Mouse (Mus musculus) heart, adult 2 months (tissue): ENCODE data around the gene Rpl23a. TPM values are rescaled to one million over a fixed set of nuclear protein-coding genes. Genes with fewer than 3 reads are reported as not detected.
"Not testable (repeated sequence)": the region's sequence is repeated elsewhere in the genome, so short reads cannot be mapped to it uniquely, and the experiment has no call there.

Experiments
- DNase-seq, 2 experiments: peaks; one replicate each; pipeline ENCODE4 v3.0.0; 2021
- H3K27ac ChIP-seq: fragments of 200-600 bp; 2 replicates; pipeline ENCODE4 v1.8.1; 2022
- H3K27me3 ChIP-seq: fragments of 200-500 bp; 2 replicates; pipeline ENCODE4 v1.6.1; 2012; ENCODE audit warnings: mild to moderate bottlenecking, low read length, inconsistent platforms, mixed read lengths; ENCODE audit not compliant: control insufficient read depth, insufficient read depth
- H3K36me3 ChIP-seq: fragments of 200-500 bp; 2 replicates; pipeline ENCODE4 v1.6.1; 2012; ENCODE audit warnings: low read length, inconsistent platforms; ENCODE audit not compliant: control insufficient read depth, insufficient read depth
- H3K4me1 ChIP-seq: fragments of 200-500 bp; 2 replicates; pipeline ENCODE4 v1.6.1; 2011; ENCODE audit warnings: low read length; ENCODE audit not compliant: control insufficient read depth, insufficient read depth
- H3K4me3 ChIP-seq: fragments of 200-600 bp; 2 replicates; pipeline ENCODE4 v1.8.1; 2022
- H3K79me2 ChIP-seq: fragments of 200-500 bp; replicated peaks from 2 replicates; pipeline ENCODE4 v1.6.1; 2012; ENCODE audit warnings: mild to moderate bottlenecking, inconsistent platforms, low read length, moderate library complexity, mixed read lengths; ENCODE audit not compliant: control insufficient read depth, insufficient read depth
- H3K9ac ChIP-seq: fragments of 200-500 bp; 2 replicates; pipeline ENCODE4 v1.6.1; 2012; ENCODE audit warnings: low read depth, mild to moderate bottlenecking, control low read depth, inconsistent platforms, low read length, mixed read lengths
- CTCF ChIP-seq: fragments of 200-600 bp; IDR thresholded peaks from 2 replicates; pipeline ENCODE4 v1.8.1; 2022; ENCODE audit warnings: antibody characterized with exemption, mild to moderate bottlenecking, moderate library complexity
- EP300 ChIP-seq: fragments of 200-500 bp; IDR thresholded peaks from 2 replicates; pipeline ENCODE4 v1.6.1; 2011; ENCODE audit warnings: low read depth, low read length, control low read depth; ENCODE audit not compliant: insufficient read depth
- POLR2A ChIP-seq: fragments of 200-500 bp; IDR thresholded peaks from 2 replicates; pipeline ENCODE4 v1.6.1; 2011; ENCODE audit warnings: mild to moderate bottlenecking, low read depth, low read length, control low read depth; ENCODE audit not compliant: insufficient read depth
- WGBS: fragments of 180-500 bp; shearing (Covaris S2); methylation state at CpG from one replicate; pipeline ENCODE4 v1.1.7; 2018; 5-methylcytosine and 5-hydroxymethylcytosine counted together
- intact Hi-C: fragments of 180-260 bp; cut with DNase I; formaldehyde crosslinking; loops from one replicate; pipeline ENCODE4 v1.15.1; 2025
- polyA plus RNA-seq: library from polyadenylated mRNA; depleted of rRNA; stranded (reverse); fragments of >200 nt; gene quantifications from 2 replicates; pipeline ENCODE4 v1.2.3, GENCODE M21; 2012
- total RNA-seq, 2 experiments: library from RNA; stranded (reverse); gene quantifications; 2 replicates each; pipeline ENCODE4 v1.2.3; 2021

Gene Rpl23a
- total and polyA plus RNA-seq, 3 experiments = 155 to 911 (median 801) TPM

- peak overlapping the region; percentile 78 for H3K9ac ChIP-seq
- peak; percentile 54 to 66 for DNase-seq
- H3K4me1 ChIP-seq = 0 out of 2 replicates have a peak, but pooled peaks cover 1% of the 10 kb centered on the region
- no peaks in the 10 kb centered on the region for H3K27me3 ChIP-seq
- H3K36me3 ChIP-seq = no peaks in the 10 kb centered on the region
- no peaks in the 10 kb centered on the region for H3K79me2 ChIP-seq
- WGBS = 4% methylated on average over 42 of the region's 42 CpGs
- intact Hi-C loops = no loop called here
- peak overlapping the region; percentile 73 for H3K4me3 ChIP-seq
- H3K27ac ChIP-seq = peak overlapping the region; percentile 64
- TF ChIP-seq CTCF = no peak
- TF ChIP-seq EP300 = no peak
- no peak for TF ChIP-seq POLR2A
These were observed 6.1 kb upstream of the Rpl23a start for GRCm38 (mm10) chr11:78189234-78190040.

DNA sequence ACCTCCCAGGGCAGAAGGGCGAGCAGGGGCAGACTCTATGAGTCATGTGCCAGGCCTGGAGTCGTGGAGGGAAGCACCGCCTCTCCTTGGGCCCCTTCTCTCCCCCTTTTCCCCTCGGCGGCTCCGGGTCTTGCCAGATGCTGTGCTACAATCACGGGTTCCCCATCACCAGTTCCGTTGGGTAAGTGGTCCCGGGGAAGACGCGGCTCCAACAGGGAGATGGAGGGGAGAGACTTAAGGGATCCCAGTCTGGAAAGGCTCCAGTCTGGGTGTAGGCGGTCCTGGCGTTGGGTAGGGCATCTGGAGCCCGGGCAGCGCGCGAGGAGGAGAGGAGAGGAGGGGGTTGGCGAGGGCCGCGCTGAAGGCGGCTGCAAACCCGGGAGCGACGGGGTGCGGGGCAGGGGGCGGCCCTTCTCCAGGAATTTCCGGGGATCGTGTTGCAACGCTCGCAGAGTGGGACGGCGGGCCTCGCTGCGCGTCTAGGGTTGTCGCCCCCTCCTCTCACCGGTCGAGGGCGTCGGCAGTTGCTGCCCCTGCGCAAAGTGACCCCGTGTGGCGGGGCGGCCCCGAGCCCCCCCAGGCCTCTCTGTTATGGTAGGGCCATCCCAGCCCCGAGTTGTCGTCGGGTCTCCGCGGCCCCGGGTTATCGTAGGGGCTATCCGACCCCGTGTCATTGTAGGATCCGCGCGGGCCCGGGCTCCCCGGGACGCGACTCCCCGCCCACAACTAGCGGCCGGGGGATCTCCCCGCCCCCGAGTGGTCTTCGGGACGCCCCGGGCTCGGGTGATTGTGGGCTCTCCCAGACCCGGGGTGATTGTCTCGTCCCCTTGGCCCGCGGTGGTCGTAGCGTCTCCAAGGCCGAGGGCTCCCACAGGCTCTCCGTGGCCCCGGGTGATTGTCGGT, 5.2 kb upstream of the Rpl23a start, which contains the start of gene Rab34:
Rab34 (plus strand) TSS at position 100 of the 903 bp plus-strand sequence.
- Histone ChIP-seq H3K36me3 (no peaks in the 10 kb centered on the region), H3K27ac (peak within 1 kb of the TSS; percentile 64), H3K4me3 (peak within 1 kb of the TSS; percentile 73), H3K27me3 (no peaks in the 10 kb centered on the region), H3K4me1 (0 out of 2 replicates have a peak, but pooled peaks cover 1% of the 10 kb centered on the region), H3K9ac (peak within 1 kb of the TSS; percentile 78), H3K79me2 (no peaks in the 10 kb centered on the region)
- TF ChIP-seq CTCF (no peak), POLR2A (0 out of 2 replicates have a peak, but pooled peaks have one; percentile 51), EP300 (no peak)
- intact Hi-C loops = no loop called here
- peak; percentile 71 to 76 for DNase-seq
- under 1% methylated on average over 73 of the region's 80 CpGs for WGBS

DNA sequence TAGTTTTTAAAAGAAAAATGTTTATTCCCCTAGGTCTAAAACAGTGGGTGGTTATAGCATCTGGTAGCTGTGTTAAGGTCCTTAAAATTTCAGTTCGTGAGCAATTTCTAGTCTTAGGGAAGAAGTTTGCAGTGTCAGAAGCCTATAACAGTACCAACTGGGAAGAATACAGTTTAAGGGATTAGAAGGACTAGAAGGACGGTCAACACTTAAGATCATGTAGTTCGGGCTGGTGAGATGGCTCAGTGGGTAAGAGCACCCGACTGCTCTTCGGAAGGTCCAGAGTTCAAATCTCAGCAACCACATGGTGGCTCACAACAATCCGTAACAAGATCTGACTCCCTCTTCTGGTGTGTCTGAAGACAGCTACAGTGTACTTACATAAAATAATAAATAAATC, 1.3 kb upstream of the Rpl23a start:
- WGBS = 92% methylated on average over 6 of the region's 6 CpGs
- intact Hi-C loops = not testable (repeated sequence)

DNA sequence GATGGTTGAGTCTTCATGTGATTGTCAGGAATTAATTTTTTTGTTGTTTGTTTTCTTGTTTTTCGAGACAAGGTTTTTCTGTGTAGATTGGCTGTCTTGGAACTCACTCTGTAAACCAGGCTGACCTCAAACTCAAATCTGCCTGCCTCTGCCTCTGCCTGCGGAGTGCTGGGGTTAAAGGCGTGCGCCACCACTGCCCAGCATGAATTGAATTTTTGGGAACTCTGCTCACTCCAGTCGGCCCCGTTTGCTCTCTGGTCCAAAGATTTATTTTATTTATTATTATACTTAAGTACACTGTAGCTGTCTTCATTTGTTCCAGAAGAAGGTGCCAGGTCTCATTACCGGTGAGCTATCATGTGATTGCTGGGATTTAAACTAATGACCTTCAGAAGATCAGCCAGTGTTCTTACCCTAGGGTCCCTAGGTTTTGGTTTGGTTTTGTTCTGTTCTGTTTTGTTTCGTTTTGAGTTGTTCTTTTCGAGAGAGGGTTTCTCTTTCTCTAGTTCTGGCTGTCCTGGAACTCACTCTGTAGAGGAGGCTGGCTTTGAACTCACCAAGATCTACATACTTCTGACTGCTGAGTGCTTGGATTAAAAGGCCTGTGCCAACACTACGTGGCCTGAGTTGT, 615 bp upstream of the Rpl23a start:
- H3K4me3 ChIP-seq = peak overlapping the region; percentile 96
- 51% methylated on average over 10 of the region's 10 CpGs for WGBS
- no peak overlapping the region; the same call in 1 of the 2 replicates for H3K27ac ChIP-seq
- no peak for DNase-seq
- intact Hi-C loops = no loop called here
- no peaks in the 10 kb centered on the region for H3K27me3 ChIP-seq
- H3K4me1 ChIP-seq = peaks cover 2% of the 10 kb centered on the region
- H3K79me2 ChIP-seq = no peaks in the 10 kb centered on the region
- no peak overlapping the region for H3K9ac ChIP-seq
- TF ChIP-seq CTCF (no peak), POLR2A (no peak), EP300 (no peak)
- H3K36me3 ChIP-seq = peaks cover 11% of the 10 kb centered on the region

More for the DNA sequence above, 1.3 kb upstream of the Rpl23a start:
- H3K4me3 ChIP-seq, H3K79me2 ChIP-seq, H3K27me3 ChIP-seq, H3K27ac ChIP-seq, DNase-seq, H3K4me1 ChIP-seq, H3K9ac ChIP-seq: not testable (repeated sequence)
- peaks cover 11% of the 10 kb centered on the region for H3K36me3 ChIP-seq

DNA sequence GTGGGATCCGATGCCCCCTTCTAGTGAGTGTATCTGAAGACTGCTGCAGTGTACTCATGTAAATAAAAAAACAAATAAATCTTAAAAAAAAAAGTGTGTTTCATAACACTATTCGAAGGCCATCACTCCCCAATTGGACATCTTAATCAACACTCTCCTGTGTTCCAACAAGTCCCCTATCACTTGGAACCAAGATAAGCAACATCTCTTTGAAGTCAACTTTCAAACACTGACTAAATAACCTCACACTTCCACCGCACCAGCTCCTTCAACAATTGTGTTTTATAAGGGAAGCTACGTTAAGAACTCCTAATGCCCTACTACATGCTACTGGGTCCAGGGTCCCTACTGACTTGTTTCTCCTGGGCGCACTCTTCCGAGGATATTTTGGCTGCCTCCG, 934 bp downstream of the Rpl23a start:
- Histone ChIP-seq H3K4me3 (peak overlapping the region; percentile 96), H3K9ac (no peak overlapping the region; the same call in 1 of the 2 replicates), H3K79me2 (no peaks in the 10 kb centered on the region), H3K36me3 (peaks cover 11% of the 10 kb centered on the region), H3K27ac (no peak overlapping the region), H3K4me1 (peaks cover 1% of the 10 kb centered on the region), H3K27me3 (no peaks in the 10 kb centered on the region)
- no peak for DNase-seq
- intact Hi-C loops = no loop called here
- TF ChIP-seq POLR2A (no peak), EP300 (no peak), CTCF (no peak)
- 4% methylated on average over 7 of the region's 7 CpGs for WGBS
